Mouse (Mus musculus) T-helper 17 cell (primary cell): ENCODE measurements around the gene Oaf.

ENCODE experiments used
- in situ Hi-C, 2 experiments: fragments of 300-600 bp; cut with MboI, MseI; formaldehyde crosslinking; loops; 1 replicate in 1 of 2; 2 replicates in 1 of 2; pipeline ENCODE4 v1.15.1; 2025; ENCODE audit warnings: high pct_unique_total_duplicates in 2 of 2

Gene Oaf

DNA sequence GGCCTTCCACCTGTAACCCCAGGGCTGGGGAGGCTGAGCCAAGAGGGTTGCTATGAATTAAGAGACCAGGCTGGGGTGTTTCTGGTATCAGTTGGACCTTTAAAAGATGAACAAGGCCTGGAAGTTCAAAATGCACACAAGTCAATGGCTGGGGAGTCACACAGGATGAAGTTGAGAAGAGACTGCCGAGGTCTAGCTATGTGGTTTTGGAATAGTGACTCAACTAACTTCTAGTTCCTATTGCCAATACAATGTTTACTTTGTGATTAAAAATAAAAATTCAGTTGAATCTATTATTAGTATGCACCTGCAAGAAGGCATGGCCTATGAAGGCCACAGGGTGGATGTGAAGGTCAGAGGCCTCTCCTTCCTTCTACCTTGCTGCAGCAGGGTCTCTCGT is 12.1 kb upstream of the Oaf start:
- in situ Hi-C loops = loop anchor here in 1 of 2 experiments (25.0 kb wide), 1 partner anchor 1161 kb away; the partner anchor contains the start of genes Ccdc84, Rps25 and Trappc4

DNA sequence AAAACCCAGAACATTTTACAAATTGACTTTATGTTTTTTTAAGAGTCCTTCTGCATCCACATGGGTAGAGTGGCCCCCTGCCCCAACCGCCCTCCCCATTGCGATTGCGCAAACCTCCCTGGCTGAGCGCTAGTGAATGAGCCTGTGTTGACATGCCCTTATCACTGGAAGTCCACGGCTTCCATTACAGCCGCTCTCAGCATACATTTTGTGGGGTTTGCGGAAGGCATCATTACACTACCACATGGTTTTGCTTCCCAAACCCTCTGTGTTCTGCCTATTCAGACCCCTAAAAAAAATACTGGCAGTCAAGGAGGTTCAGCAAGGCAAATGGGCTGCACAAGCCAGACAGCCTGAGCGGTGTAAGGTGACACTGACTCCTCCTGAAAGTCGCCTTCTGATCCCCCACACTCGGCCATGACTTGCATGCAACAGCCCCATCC is 7.0 kb upstream of the Oaf start:
- in situ Hi-C loops = no loop called here

DNA sequence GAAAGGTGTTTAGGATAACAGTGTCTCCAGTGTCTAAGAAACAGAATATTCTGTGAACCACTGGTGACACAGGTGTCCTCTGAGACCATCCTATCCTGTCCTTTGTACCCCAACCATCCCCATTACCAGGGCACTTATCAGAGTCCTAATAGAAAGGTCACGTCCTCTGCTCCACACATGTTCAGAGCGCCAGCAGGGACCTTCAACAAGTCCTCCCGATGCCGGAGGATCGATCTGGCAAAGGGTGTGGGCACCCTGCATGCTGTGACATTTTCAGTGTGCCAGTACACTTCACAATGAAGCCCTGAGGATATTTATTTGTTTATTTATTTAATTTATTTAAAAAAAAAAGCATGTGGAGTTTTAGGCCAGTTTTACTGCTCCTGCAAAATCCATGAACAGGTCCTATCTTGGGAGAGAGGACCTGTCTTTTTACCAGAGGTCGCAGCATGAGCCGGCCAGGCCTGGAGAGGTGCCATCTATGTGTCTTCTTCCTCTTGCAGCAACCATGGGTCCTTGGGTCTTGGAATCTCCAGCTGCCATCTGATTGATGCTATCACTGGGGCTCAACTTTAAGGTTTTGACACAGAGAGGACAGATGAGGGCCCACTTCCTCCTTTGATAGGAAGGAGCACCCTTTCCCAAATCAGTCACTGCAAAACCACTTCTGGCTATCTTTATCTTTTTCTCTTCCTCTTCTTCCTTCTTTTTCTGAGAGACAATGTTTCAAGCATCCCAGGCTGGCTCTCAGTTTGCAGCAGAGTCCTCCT is 6.3 kb upstream of the Oaf start:
- in situ Hi-C loops = no loop called here

DNA sequence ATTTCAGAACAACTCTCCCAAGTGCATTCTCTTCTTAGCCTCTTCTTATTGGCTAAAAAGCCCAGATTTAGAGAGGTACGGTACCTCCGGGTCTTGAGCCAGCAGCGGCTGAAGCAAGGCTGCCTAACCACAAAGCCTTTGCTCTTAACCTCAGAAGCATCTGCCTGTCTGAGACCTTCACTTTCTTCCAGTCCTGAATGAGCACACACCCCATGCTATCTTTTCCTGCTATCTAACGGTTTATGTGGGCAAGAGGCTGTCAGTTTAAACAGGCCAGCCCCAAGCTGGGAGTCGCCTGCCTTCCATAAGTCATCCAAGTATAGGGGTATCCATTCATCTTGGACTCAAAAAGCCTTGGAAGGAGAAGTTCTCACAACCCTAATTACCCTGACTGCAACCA is 2.7 kb upstream of the Oaf start:
- in situ Hi-C loops = no loop called here

DNA sequence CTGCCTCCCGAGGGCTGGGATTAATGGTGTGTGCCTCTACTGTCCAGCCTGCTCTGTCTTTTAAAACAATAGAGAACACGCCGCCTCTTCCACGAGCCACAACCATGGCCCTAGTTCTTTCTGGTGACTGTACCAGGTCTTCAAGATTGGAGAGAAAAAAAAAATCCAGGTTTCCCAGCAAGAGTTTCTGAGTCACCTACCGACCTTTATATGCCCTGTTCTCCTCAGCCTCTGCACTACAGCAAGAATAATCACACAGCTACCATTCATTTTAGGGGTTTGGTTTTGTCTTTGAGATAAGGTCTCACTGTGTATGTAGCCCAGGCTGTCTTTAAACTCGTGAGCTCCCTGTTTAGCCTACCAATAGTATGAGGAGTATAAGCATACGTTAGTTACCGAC is 2.3 kb upstream of the Oaf start:
- in situ Hi-C loops = no loop called here

DNA sequence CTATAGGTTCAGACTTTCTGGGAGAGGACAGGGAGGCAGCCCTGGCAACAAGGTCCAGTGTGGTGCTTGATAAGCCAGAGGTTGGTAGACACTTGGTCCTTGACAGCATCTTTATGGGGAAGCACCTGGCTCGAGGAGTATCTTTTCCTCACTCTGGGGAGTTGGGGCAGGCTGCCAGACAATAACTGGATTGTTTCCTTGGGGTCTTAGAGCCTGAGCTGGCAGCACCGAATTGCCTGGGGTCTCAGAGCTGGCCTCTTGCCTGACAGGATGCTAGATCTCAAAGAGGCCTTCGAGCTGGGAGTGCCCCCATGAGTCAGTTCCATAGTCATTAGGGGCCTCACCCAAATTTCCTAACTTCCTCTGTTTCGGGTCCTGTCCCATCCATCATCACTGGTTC is 1.6 kb upstream of the Oaf start:
- in situ Hi-C loops = no loop called here

DNA sequence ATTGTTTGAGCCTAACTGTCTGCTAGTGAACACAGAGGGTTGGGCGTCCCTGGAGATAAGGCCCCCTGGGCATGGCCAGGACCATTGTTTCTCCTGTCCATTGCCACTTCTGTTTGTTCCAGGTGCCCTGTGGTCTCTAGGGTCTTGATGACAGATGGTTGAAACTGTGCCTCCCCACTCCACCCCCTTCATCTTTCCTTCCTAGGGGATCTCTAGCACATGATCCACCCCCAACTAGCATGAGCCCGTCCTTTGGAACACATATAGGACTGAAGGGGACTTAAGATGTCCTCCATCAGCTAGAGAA is 836 bp upstream of the Oaf start:
- in situ Hi-C loops = no loop called here

DNA sequence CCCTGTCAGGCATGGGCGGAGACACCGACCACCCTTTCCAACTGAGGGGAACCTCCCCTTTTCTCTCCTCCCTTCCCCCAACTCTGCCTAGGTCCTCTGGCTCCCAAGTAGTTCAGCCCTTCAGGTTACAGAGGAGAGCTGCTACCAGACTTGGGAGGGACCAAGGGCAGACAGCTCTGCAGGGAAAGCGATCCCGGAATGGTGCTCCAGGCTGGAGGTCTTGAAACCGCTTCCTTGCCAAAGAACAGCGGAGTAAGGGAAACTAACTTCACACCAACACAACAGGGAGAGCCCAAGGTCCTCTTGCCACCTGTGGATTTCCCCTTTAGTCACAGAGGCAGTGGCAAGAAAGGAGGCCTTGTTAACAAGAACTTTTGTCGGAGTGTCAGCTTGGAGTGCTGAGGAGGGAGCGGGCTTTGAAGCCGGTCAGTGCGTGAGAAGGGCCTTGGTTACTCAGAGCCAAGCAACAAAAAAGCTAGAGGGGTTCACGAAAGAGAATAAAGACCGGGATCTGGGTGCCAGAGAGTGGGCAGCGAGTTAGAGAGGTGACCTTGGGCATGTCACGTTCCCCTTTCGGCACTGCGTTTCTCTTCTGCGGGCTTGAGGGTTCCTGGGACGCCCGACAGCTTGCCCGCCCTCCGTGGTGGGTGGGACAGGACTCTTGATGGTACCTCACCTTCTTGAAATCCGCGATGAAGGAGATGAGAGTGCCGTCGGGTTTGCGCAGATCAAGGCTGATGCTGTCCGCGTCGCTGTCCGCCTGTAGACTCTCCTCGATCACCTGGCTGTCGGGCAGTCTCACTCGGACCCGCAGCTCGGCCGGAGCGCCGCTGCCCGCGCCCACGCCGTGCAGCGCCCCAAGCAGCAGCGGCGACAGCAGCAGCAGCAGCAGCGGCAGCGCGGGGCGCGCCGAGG is 823 bp downstream of the Oaf start:
- in situ Hi-C loops = no loop called here

DNA sequence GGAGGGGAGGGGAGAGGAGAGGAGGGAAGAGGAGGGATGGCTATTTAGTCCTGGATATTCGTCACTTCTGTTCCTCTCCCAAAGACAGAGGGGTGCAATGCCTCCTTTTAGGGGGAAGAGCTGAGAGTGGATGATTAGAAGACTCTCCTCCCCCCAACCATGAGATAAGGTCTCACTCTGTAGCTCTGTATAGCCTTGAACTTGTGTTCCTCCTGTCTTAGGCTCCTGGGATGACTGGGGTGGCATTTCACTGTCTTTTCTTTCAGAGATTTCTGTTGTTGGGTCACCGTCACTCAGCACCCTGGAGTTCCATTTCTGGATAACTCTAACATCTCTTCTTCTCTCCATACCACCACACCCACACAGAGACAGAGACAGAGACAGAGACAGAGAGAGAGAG is 1.5 kb downstream of the Oaf start:
- in situ Hi-C loops = no loop called here

DNA sequence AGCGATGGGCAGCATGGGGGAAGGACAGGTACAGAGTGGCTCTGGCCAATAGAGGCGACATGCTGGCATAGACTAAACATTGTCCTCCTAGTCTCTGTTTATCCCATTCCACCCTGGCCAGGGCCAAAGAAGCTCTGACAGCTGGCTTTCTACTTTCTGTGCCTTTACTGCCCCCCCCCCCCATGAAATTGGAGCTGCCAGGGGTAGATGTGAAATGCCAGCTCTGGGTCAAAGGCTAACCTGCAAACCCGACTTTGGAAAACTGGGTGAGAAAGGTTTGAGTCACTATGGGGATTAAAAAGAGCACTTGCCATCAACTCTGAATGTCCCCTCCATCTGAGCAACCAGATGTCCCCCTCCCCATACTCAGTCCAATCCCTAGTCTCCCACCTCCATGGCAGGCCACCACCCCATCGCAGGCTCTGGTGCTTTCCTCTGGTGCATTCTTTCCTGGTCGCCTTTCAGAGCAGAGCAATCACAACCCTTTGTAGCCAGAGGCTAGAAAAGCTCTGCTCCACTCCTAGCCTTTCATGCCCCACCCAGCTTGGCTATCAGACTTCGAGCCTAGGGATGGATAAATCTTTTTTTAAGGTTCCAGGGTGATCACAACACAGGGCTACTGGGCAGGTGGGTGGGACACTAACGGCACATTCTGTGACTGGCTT is 2.5 kb downstream of the Oaf start:
- in situ Hi-C loops = no loop called here

DNA sequence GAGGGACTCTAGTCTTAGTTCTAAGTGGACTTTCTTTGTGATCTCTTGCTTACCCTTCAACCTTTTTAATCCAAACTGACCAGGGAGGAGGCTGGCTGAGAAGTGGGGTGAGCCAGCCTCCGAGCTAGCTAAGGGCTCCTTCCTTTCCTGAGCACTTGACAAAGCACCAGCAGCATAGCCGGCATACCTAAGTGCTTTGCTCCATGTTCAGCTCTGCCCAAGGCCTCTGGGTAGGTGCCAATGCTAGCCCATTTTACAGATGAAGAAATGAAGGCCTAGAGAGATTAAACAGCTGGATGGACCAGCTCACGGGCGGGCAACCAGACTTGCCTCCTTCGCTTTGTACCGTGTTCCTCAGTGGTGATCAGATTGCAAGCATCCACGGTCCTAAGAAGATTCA is 3.1 kb downstream of the Oaf start:
- in situ Hi-C loops = no loop called here

DNA sequence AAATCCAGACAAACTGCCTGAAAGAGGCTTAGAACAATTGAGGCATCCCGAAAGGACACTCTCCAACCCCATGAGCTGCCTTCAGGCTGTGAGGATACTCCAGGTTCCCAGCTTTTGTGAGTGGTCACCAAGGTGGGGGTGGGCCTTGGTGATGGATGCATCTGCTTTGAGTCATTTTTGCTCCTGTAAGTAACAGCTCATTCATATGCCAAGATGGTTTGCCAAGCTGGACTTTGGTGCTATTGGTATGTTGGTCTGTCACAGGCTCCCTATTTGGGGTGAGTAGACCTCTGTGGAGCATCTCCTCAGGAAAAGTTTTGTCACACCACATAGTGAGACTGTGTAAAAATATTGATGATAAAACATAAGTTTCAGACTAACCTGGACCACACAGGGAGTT is 3.6 kb downstream of the Oaf start:
- in situ Hi-C loops = no loop called here

DNA sequence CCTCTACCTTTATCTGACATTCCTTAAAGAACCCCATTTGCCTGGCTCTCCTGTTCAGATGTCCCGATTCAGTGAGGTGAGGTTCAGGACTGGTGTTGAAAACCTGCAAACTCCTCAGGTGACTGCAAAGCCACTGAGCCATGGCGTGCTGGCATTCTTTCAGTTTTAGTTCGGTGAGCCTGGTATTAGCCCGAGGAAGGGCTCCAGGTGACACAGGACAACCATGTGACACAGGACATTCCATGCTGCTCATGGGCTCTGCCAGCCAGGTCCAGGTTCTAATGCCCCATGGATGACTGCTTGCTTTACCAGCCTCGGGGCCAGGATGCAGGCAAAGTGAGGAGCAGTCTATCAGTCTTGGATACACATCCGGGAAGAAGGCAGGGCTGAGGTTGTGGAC is 4.4 kb downstream of the Oaf start:
- in situ Hi-C loops = no loop called here

DNA sequence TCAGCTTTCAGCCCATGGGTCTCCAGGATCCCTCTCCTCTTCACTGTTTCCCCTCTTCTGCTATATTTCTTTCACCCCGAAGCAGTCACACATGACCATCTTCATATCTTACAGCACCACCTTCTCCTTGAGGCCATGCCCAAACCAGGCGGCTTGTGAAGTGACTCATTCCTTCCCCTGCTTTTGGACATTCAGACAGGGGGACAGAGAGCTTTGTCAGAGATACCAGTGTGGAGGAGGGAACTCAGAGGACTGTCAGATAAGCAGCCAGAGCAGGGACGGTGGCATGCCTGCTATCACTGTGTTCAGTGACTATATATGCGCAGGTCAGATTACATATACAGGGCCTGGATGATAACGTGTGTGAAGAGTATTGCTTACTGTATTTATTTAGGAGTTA is 5.2 kb downstream of the Oaf start:
- in situ Hi-C loops = no loop called here

DNA sequence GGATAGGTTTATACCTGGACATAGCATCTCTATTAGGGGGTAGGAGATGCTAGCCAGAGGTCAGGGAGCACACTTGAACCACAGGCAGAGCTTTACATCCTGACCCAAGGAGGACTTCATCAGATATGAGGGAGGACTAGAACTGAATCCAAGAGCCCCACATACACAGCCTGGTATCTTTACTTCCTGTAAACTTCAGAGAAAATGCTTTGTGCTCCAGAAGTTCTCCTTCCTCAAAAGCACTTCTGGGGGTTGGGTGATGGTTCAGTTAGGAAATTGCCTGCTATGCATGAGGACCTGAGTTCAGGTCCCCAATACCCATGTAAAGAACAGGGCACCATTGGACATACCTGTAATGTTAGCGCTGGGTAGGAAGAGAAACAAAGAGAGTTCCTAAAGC is 6.2 kb downstream of the Oaf start:
- in situ Hi-C loops = no loop called here

DNA sequence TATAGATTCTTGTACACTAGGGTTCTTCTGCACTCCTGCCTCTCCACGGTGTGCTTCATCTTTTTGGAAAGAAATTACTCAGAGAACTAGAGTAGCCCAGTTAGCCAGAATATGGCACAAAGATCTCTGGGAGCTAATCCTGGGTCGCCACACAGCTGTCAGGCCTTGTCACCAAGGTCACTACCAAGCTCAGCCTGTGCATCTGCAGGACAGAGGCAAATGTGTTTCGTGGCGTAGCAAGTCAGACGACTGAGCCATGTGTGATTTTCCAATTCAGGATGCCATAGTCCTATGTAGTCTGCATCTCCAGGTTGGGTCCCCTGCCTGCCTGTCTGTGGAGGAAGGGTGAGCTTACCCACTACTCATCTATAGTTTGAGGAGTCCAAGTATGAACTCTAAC is 6.7 kb downstream of the Oaf start:
- in situ Hi-C loops = no loop called here

DNA sequence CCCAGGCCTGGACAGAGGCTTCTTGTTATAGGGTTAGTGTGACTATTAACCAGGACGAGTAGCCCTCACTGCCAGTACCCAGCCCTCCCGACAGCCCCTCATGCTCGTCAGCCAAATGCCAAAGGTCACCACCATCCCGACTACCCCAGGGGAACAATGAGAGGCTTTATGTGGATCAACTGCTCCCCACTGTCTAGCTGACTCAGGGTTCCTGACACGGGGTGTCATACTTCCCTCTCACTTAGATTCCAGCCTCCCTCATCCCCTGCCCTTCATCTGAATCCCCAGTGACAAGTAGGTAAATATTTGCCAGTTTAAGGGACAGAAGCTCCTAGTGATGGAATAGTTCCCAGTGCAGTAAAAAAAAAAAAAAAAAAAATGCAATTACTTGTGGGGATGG is 7.4 kb downstream of the Oaf start:
- in situ Hi-C loops = no loop called here

DNA sequence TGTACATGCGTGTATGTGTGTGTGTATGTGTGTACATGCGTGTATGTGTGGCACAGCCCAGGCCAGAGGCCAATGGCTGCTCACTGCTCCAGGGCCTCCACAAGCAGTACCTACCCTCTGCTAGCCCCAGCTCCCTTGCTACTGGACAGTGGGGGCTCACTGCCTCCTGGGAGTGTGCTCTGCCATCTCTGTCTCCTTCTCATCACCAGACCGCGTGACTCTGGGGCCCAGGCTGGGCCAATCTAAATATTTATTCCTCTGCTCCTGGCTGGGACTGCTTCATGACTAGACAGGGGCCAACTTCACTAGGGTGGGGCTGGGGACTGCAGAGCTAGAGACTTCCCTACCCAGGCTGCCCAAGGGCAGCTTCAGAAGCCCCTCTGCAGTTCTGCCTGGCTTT is 7.9 kb downstream of the Oaf start:
- in situ Hi-C loops = no loop called here

DNA sequence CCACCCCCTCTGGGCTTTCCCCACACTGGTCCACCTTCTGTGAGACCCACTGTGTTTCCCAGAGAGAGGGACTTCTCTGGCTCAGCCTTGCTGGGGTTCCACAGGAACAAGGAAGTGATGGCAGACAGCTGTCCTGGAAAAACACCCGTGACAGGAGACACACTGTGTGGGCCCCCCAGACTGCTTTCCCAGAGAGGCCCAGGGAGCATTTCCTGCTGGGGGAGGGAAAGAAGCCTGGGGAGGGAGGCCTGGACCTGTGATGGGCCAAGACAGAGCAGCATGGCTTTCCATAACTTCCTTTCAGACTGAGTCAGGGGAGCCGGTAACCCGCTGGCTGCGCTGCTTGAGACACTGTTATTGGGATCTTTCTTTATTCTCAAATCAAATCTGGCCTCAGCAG is 8.8 kb downstream of the Oaf start:
- in situ Hi-C loops = no loop called here

DNA sequence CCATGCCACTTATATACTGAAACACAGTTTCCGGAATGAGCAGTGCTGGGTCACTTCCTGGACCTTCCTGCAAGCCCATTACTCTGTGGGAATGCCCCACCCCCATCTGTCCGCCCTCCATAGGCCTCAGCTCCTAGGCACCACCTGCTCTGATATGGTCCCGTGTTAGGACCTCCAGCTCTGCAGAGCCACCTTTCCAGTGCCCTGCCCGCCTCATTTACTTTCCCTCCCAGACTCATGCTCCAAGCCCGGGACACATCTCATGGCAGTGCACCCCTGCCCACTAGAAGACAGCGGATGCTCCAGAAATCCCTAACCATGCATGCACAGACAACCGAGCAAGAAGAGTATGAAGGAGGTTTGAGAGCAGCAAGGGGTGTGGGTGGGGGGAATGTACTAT is 9.7 kb downstream of the Oaf start:
- in situ Hi-C loops = no loop called here

DNA sequence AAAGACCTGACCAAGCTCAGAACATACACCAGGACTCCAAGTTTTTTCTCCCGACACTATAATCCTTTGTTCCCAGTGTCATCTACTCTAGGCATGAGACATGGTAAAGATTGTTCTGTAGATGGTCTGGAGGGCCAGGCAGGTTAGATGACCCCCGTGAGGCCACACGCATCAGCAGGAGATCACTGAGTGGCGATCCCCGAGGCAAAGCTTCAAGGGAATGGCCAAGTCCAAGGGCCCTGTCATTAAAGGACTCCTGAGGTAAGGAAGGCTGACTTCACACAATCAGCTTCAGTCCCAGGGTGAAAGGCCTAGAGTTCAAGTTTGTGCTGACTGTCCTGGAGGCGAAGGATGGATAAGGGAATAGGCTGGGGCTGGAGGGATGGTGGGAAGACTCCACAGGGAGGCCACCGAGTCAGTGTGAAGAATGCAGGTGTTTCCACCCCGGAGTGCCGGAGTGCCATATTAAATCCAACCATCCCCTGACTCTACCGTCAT is 10.3 kb downstream of the Oaf start:
- in situ Hi-C loops = no loop called here

DNA sequence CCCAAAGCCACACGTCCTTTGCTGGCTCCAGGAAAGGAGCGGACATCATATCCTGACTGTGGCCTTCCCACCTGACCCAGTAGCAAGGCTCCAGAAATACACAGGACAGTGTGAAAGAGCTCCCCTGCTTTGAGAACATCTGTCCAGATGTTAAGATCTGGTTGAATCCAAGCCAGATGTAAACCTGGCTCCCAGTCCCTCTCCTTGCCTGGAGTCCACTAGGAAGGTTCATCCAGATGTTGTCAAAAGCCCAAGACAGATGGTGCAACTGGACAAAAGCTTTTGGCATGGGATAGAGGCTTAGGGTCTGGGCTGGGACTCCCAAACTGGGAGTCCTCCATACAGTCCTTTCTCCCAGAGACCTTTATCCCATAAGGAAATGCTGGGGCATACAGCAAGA is 11.0 kb downstream of the Oaf start:
- in situ Hi-C loops = no loop called here
